Mouse (Mus musculus) left cerebral cortex, adult 2 months (tissue): Measurements from ENCODE around the gene 4930469K13Rik. TPM values are rescaled to one million over a fixed set of nuclear protein-coding genes. Genes with fewer than 3 reads are reported as not detected.

ENCODE experiments used
- DNase-seq, 2 experiments: peaks; one replicate each; pipeline ENCODE4 v3.0.0; 2021 to 2022; ENCODE audit warnings: low spot score in 2 of 2, mixed read lengths in 1 of 2; ENCODE audit errors: extremely low spot score in 1 of 2
- H3K27ac ChIP-seq: fragments of 200-600 bp; 2 replicates; pipeline ENCODE4 v1.8.1; 2022
- H3K4me3 ChIP-seq: fragments of 200-600 bp; 2 replicates; pipeline ENCODE4 v1.8.1; 2022
- CTCF ChIP-seq: fragments of 200-600 bp; IDR thresholded peaks from 2 replicates; pipeline ENCODE4 v1.8.1; 2022; ENCODE audit warnings: antibody characterized with exemption, mild to moderate bottlenecking, moderate library complexity
- intact Hi-C: fragments of 180-260 bp; cut with DNase I; formaldehyde crosslinking; loops from one replicate; pipeline ENCODE4 v1.15.1; 2025
- total RNA-seq, 2 experiments: library from RNA; stranded (reverse); gene quantifications; 2 replicates each; pipeline ENCODE4 v1.2.3; 2021

The 4930469K13Rik gene
- total RNA-seq, 2 experiments from 2014 or later: not detected

DNA sequence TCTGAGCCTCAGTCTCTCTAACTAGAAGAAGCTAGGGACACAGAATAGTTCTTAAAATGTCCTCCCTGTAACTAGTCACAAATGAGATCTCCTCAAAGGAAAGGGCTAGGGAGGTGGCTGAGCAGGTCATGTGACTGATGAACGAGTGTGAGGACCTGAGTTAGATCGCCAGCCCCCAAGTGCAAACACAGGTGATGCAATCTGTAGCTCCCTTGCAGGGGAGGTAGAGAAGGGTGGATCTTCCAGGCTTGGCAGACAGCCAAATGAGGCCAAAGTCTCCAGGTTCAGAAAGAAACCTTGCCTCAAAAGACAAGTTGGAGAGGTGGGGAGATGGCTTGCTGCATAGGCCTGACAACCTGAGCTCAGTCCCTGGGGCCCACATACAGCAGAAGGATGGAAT is 171.8 kb downstream of the 4930469K13Rik start:
- intact Hi-C loops: loop anchor here (5.0 to 10.0 kb wide), 2 partner anchors 81 to 288 kb away; no protein-coding TSS in a partner anchor
- no peak for DNase-seq
- Histone ChIP-seq H3K27ac (no peak overlapping the region), H3K4me3 (no peak overlapping the region)
- TF ChIP-seq CTCF: no peak

DNA sequence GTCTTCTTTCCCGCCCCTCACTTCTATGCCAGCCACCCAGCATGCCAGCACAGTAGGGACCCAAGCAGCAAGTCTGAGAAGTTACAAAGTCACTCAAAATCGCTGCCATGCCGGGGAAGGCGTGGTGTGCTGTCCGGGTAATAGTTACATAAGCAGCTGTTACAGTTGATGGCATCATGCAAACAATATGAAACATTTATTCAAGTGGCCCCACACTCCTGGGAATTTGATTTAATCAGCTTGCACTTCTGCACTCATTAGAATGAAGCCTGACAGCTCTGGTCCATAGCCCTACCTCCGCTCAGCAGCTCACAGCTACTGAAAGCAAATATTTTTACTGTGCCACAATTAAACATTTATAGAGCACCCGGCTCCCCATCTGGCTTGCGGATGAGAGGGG is 172.6 kb downstream of the 4930469K13Rik start:
- DNase-seq: no peak
- TF ChIP-seq CTCF: no peak
- intact Hi-C loops: loop anchor here (5.0 to 10.0 kb wide), 2 partner anchors 82 to 289 kb away; no protein-coding TSS in a partner anchor
- Histone ChIP-seq H3K27ac (no peak overlapping the region), H3K4me3 (no peak overlapping the region)

Other genes starting within 250 kb of the 4930469K13Rik start
- under 1 TPM; 0.07 to 0.25 TPM for gene Kcnmb1, start 135.5 kb downstream of the 4930469K13Rik start, total RNA-seq
- 10 to 100 TPM; 28.1 TPM for gene Kcnip1, start 105.4 kb downstream of the 4930469K13Rik start, total RNA-seq
- gene Lcp2, start 51.6 kb downstream of the 4930469K13Rik start, total RNA-seq: 1 to 10 TPM; 3.5 to 3.8 TPM
- gene Foxi1, start 109.5 kb upstream of the 4930469K13Rik start, total RNA-seq: under 1 TPM; 0.14 TPM
- gene Fam196b, start 216.3 kb upstream of the 4930469K13Rik start, total RNA-seq: 1 to 10 TPM; 1.2 to 1.7 TPM